Mouse (Mus musculus): ENCODE data around the gene Farp1.
"Not testable (repeated sequence)": the region's sequence is repeated elsewhere in the genome, so short reads cannot be mapped to it uniquely, and the experiment has no call there.

Farp1 gene

DNA sequence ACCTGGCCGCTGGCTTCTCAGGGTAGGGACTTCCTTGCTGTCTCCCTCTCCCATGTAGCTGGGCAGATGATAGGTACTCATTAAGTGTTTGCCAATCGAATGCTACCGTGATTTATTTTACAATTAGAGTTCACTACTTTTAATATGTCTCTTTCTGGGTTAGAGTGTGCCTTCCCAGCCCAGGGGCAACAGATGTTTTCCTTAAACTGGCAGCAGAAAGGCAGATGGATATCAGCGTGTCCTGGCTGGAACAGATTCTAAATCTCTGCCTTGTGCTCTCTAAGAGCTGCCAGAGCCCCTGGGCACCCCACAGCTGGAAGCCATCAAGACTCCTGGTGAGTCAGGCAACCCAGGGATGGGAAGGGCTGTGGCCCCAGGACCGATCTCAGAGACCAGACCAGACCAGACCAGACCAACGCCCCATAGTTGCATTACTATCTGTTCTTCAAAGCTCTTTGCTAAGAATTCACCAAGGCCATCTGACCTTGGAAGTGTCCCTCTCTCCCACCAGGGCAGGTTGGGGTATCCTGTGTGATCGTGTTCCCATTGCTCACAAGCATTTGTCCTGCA lies 69.8 kb downstream of the Farp1 start:
- no peak for DNase-seq (ENCODE audit: low read depth, low spot score)

DNA sequence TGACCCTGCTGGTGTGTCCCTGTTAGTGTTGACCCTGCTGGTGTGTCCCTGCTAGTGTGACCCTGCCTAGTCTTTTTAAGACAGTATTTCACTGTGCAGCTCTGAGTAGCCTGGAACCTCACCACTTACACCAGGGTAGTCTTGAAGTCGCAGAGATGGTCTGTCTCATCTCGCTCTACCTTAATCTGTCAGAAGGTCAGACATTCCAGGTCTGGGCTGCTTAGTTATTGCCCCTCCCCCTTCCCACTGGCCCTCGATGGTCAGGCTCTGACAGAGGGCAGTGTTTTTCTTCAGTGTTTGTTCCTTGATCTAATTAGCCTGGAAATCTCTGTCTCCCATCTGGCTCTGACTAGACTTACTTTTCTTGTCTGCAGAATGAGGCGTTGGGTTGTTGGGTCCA lies 71.9 kb downstream of the Farp1 start:
- DNase-seq (ENCODE audit: low read depth, low spot score), result no peak

DNA sequence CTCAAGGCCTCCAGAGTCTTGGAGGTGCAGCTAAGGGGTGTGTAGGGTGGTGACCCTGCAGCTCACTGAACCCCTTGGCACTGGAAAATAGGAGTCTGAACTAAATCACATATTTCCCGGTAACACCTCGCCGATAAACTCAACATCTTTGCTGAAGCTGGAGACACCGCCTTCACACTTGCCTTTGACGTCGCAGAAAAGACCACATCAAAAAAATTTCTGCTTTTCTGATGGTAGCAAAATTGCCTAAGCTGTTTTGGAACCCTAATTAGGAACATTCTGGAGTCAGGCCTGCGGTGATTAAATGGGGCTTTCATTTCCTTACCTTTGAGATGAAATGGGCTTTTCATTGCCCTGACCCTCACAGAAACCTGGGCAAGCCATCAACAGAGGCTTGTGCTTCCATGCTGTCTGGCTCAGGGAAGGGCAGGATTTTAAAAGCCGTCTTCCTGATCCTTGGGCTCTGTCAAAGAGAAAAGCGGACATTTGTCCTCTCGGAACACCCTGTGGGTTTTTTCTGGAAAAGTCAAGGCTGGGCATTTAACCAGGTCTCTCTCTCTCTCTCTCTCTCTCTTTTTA lies 72.8 kb downstream of the Farp1 start:
- no peak for DNase-seq (ENCODE audit: low read depth, low spot score)

DNA sequence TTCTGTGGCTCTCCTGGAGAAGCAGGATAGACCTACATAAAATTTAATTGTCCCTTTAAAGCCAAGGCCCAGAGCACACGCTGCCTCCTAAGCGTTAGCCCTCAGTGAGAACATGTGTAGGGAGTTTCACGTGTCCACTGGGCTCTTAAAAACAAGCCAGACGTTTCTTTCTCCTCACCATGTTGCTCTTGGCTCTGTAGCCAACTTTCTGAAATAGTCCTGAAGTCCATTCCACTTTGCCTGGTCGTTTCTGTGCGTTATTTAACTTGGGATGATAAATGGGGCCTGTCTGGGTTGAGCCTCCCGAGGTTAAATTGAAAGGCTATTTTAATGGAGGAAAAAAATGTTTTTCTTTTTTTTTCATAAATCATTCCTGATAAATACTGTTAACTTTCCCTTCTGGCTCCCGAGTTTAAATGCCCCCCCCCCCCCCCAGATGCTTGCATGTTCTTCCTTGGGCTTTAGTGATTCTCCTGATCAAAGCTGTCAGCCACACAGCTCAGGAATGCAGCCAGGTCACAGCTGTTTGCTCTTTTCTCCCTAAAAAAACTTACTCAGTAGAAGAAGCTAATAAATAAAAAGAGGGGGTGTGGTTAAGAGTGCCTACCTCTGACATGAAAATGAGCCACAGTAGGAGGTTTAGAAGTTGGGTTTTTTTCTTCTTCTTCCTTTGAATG lies 73.6 kb downstream of the Farp1 start:
- no peak for DNase-seq (ENCODE audit: low read depth, low spot score)

- no peak for DNase-seq (ENCODE audit: low read depth, low spot score)
Observed at GRCm38 (mm10) chr14:121109116-121109504, 74.1 kb downstream of the Farp1 start.

GRCm38 (mm10) chr14:121110492-121111267 lies 75.7 kb downstream of the Farp1 start:
- no peak for DNase-seq (ENCODE audit: low read depth, low spot score)

- no peak for DNase-seq (ENCODE audit: low read depth, low spot score)
Observed at GRCm38 (mm10) chr14:121112061-121112460, 77.1 kb downstream of the Farp1 start.

- no peak for DNase-seq (ENCODE audit: low read depth, low spot score)
Observed at GRCm38 (mm10) chr14:121113785-121114184, 78.8 kb downstream of the Farp1 start.

- DNase-seq (ENCODE audit: low read depth, low spot score), result no peak
Observed at GRCm38 (mm10) chr14:121116696-121117095, 81.7 kb downstream of the Farp1 start.

DNA sequence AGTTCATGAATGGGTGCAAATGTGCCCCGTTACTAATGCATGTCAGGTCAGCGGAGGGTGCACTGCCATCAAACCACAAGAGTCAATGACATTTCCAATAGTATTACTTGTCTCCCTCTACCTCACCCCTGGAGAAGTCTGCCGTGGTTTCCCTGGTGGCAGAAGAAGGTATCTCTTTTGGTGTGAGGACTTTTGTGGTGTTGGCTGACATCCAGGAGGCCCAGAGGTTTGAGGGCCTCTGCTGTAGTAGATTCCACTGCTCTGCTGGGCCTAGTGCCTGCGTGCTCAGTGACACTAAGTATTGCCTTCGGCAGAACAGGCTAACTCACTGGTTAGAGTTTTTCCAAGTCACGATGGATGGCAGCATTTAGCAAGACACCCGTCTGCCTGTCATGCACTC lies 83.9 kb downstream of the Farp1 start:
- no peak for DNase-seq (ENCODE audit: low read depth, low spot score)

DNA sequence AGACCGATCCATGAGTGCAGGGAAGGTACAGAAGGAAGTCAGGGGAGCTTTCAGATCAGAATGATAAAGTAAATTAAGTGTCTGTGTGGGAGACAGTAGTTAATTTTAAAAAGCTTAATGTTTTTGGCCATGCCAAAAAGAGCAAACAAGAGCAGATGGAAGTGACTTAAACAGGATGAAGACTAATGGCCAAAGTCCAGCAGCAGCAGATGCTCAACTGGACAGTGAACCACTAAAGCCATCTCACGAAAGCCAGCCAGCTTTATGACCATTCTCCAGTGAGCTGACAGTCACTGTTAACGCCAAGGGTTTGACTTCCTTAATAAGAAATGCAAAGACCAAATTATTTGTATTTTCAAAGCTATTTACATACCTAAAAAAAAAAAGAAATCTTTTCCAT lies 86.7 kb downstream of the Farp1 start:
- DNase-seq (ENCODE audit: low read depth, low spot score), result no peak

DNA sequence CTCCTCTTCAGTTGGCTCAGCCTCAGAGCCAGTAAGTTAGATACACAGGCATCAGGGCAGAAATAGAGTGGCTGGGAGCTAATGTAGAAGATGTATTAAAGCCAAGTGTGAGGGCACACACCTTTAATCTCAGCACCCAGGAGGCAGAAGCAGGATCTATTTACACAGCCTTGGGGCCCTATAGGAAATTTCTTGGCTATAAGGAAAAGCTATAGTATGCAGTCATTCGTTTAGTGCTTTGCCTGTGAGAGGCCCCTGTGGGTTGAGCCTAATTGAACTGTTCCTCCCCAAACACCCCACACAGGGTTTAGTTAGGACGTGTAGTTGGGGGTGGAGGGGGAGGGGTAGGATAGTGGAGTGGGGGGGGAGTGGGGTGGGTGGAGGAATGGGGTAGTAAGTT lies 87.9 kb downstream of the Farp1 start:
- no peak for DNase-seq (ENCODE audit: low read depth, low spot score)

DNA sequence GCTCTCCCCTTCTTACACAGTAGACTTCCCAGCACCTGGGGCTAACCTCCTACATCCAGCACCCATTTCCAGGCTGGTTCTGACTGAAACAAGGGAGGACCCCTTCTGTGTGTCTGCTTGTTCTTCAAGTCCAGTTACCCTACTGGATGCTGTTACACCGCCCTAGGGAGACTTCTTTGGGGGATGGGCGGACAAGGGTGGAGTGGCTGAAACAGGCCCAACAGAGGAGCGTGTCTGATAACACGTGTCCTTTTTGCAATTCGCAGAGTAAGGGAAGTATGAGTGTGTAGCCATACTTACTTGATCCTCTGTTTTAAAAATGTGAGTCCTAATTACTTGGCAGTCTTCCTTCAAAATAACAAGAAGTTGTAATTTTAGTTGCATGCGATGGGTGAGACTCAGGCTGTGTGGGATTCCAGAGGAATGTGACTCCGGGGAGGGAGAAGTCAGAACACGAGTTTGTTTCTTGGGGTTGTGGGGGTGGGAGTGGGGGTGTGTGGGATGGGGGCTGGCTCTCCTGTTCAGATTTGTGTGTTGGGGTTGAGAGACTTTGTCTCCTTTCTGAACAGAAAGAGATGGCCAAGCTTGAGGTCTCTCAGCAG lies 89.5 kb downstream of the Farp1 start:
- no peak for DNase-seq (ENCODE audit: low read depth, low spot score)

DNA sequence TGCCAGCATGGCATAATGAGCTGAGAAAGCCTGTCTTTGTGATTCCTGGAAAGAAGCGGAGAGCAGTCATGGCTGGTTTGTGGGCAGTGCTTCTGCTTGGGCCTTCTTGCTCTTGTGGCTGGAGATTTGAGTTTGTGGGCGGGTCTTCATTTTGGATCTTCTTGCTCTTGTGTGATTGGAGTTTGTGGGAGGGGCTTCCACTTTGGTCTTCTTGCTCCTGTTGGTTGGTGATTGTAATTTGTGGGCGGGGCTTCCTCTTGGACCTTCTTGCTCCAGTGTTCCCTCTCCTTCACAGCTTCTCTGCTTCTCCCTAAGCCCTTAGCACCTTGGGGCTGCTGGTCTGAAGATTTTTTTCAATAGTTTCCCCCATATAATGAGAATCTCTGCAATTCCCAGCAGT lies 90.7 kb downstream of the Farp1 start:
- no peak for DNase-seq (ENCODE audit: low read depth, low spot score)

GRCm38 (mm10) chr14:121126291-121126690 lies 91.3 kb downstream of the Farp1 start:
- no peak for DNase-seq (ENCODE audit: low read depth, low spot score)

DNA sequence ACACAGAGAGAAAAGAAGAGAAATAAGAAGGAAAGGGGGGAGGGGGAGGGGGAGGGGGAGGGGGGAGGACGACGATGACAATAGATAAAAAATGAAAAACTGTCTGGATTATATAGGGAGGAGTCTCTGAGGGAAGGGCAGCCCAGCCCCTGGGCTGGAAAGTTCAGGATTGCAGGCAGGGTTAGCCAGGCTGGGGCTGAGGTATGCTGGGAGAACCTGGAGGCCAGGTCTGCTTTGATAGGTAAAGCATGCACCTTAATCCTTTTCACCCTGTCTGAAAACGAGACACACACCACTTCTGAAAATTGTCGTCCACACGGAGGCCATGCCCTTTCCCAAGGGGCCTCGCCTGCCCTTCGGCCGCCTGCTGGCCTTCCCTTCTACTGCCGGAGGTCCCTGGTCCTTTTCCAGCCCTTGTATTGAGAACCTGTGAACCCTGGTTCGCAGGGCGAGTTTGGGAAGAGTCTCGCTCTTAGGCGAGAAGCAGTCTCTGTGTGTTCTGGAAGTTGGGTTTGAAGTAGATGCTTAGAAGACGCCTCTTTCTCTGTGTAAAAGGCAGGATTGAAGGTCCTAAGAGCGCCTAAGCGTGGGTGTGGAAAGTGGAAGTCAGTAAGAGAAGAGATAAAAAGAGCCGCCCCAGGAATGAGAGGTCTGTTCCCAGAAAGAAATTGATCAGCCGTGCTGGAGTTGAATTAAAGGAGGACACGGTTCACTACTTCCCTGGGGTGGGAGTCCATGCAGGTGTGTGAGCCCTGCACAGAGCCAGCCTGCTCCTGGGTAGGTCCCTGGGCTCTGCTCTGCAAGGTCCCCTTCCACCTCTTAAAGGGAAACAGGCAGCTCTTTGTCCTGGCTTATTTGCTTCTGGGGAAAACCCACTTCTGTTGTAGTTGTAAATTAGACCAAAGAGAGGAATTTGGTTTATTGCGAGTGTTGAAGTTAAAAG lies 94.1 kb downstream of the Farp1 start:
- DNase-seq (ENCODE audit: low read depth, low spot score), result no peak

DNA sequence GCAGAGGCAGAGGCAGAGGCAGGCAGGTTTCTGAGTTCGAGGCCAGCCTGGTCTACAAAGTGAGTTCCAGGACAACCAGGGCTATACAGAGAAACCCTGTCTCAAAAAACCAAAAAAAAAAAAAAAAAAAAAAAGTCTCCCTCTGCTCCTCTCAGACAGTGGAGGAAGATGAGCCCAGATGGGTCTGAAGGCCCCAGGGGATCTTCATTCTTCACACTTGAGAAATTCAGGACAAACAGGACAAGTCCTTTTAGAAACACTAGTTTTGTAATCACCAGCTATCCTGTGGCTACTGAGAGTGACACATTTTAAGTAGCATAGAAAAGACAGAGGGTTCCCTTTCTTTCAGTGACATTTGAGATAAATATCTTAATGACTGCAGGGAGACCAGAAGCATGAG lies 95.4 kb downstream of the Farp1 start:
- not testable (repeated sequence) for DNase-seq (ENCODE audit: low read depth, low spot score)

- no peak for DNase-seq (ENCODE audit: low read depth, low spot score)
Observed at GRCm38 (mm10) chr14:121134414-121134813, 99.4 kb downstream of the Farp1 start.

GRCm38 (mm10) chr14:121143831-121144455 lies 108.9 kb downstream of the Farp1 start:
- DNase-seq (ENCODE audit: low read depth, low spot score), result no peak

DNA sequence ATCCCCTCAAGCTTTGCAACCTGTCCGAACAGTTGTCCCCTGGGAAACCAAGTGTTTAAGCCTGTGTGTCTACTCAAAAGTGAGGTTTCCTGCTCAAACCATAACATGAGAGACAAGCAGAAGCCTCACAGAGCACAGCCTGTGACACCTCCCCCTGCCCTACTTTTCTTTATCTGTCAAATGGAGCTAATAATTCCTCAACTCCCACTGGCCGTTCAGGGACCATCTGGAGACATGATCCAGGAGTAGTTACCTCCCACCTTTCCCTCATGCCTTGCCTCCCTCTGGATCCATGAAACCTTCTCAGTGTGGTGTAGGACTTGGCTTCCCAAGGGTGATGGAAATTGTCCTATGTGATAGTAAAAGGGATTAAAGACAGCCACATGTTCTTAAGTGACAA lies 109.5 kb downstream of the Farp1 start:
- DNase-seq (ENCODE audit: low read depth, low spot score), result no peak

GRCm38 (mm10) chr14:121145291-121145690 lies 110.3 kb downstream of the Farp1 start:
- DNase-seq (ENCODE audit: low read depth, low spot score), result no peak
